Mouse (Mus musculus) lung, postnatal 10 days (tissue): Measurements from ENCODE around the gene Dtnbp1.

Experiments used
- DNase-seq: peaks from one replicate; pipeline ENCODE4 v3.0.0; 2021

Dtnbp1 gene

GRCm38 (mm10) chr13:45001911-45002615, at the start of gene Dtnbp1:
TSS of gene Dtnbp1 (minus strand) at chr13:45002147.
- peak; percentile 75 for DNase-seq

DNA sequence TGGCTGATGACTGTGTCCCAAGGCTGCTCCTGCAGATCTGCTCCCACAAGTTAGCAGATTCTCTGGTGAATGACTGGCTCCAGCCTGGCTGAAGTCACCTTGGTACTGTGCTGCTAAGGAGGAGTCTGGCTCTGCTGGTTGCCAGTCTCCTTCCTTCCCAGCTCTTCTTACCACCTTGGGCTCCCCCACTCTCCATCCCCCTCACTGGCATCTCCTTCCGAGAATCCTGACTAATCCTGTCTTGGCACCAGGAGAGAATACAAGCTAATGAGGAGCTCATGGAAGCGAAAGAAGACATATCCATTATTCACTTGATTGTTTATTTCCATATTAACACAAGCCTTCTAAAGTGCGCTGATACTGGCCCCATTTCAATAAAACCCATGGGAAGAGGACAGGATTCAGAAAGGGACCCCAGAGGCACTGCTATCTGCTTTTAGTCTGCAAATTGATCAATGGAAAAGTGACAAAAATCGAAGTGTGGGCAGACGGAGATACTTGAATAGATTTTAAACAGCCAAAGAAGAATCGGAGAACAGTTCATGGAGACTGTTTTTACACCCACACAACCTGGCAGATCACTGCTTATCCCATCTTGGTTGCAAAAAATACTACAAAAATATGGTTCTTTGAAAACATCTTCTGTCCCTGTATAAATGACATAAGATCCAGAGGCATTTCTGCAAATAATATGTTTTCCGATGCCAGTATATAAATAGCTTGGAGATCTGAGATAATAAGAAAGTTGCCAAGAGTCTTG, 47.5 kb upstream of the Dtnbp1 start:
- no peak for DNase-seq

DNA sequence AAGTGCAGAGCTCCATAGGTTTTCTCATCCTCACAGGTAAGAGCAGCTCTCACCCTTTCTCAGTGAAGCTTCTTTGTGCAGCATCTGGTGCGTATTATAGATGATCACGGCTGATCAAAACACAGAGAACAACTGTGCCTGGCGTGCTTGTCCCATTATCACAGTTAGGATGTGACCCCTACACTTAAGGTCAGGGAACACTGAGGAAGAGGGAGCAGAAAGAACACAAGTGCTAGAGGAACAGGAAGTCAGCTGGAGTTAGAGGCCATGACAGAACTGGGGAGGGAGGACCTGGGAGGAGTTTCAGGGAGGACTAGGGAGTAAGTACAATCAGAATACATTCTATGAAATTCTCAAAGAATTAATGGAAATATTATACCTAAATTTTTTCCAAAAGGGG, 41.5 kb upstream of the Dtnbp1 start:
- no peak for DNase-seq

GRCm38 (mm10) chr13:45040741-45041140, 38.8 kb upstream of the Dtnbp1 start:
- DNase-seq: no peak

DNA sequence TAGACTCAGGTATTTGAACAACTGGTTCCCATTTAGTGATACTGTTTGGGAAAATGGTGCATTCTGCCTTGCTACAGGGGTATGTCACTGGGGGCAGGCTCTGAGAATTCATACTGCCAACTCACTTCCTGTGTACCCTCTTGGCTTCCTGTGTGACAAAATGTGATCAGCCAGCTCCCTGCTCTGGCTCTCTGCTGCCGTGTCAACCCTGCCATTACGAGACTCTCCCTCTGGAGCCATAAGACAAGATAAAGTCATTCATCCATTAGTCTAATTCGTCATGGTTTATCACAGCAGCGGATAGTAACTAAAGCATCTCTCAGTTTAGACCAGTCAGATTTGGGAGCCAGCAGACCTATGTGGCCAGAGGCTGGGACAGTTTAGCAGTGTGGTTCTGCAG, 38.2 kb upstream of the Dtnbp1 start:
- DNase-seq: no peak

DNA sequence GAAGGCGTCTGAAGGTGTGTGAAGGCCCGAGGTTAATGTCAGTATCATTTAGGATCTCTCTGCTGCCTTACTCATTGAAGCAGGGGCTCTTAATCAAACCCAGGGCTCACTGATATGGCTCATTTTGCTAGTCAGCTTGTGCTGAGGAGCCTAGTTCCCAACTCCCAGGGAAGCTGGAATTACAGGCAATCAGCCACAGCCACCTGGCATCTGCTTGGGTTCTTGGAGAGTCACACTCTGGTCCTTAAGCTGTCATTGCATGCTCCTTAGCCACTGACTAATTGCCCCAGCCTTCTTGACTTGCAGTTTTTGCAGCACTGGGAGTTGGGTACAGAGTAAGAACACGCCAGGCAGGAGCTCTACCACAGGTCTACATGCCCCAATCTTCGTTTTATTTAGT, 34.5 kb upstream of the Dtnbp1 start:
- DNase-seq: no peak

- DNase-seq: no peak
Measured at GRCm38 (mm10) chr13:45034759-45035158, 32.8 kb upstream of the Dtnbp1 start.

GRCm38 (mm10) chr13:45033360-45033759, 31.4 kb upstream of the Dtnbp1 start:
- DNase-seq: no peak

- no peak for DNase-seq
Measured at GRCm38 (mm10) chr13:45032484-45032883, 30.5 kb upstream of the Dtnbp1 start.

GRCm38 (mm10) chr13:45031748-45032147, 29.8 kb upstream of the Dtnbp1 start:
- peak; percentile 16 for DNase-seq

GRCm38 (mm10) chr13:45031314-45031713, 29.4 kb upstream of the Dtnbp1 start:
- no peak for DNase-seq

DNA sequence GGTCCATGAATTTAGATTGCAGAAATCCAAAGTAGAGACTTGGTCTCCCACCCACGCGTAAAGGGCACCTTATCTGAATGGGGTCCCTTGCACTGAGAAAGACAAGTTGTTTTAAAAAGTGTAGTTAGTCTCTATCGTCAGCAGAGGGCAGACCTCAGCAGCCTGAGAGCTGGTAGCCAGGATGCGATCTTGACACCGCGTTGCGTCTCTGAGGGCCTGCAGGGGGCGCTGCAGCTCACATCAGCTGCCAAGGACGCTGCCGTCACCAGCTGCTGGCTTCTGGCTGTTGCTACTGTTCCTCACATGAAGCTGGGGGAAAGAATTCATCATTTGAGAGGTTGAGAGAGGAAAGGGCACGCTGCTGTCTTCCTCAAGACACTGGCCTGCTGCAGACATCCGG, 28.9 kb upstream of the Dtnbp1 start:
- DNase-seq: peak; percentile 92

GRCm38 (mm10) chr13:45029791-45030190, 27.8 kb upstream of the Dtnbp1 start:
- DNase-seq: no peak

DNA sequence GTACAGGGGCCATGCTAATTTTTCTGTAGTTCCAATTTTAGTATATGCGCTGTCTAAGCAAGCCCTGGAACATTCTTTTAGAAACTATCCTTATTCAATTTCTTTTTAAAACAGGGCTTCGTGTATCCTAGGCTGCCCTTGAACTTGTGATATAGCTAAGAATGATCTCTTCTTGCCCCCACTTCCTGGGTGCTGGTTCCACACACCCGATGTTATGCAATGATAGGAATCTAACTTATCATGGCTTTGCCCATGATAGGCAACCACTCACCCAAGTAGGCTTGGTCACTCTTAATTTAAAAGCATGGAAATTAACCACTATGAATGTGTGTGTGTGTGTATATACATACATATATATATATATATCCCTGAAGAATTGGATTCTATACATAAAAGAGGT, 24.3 kb upstream of the Dtnbp1 start:
- DNase-seq: no peak

GRCm38 (mm10) chr13:45024821-45025220, 22.9 kb upstream of the Dtnbp1 start:
- DNase-seq: no peak

- no peak for DNase-seq
Measured at GRCm38 (mm10) chr13:45023356-45024150, 21.6 kb upstream of the Dtnbp1 start.

GRCm38 (mm10) chr13:45008150-45008549, 6.2 kb upstream of the Dtnbp1 start:
- DNase-seq: peak; percentile 58

DNA sequence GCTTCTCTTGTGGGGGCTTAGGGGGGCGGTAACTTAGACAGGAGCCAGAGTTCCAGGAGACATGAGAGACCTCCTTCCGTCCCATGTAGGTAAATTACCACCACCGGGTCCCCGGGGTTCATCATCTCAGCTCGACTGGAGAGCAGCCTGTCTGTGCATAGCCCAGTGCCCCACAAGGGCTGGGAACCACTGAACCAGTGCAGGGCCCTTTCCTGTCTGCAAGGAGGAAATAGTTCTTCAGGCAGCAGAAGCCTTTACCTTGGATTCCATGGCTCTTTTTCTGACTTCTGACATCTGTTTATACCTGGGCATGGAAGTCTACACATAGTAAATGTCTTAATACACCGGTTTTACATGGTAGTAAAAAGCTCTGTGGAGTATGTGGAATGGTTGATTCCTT, 5.8 kb upstream of the Dtnbp1 start:
- no peak for DNase-seq

- no peak for DNase-seq
Measured at GRCm38 (mm10) chr13:45006483-45006882, 4.5 kb upstream of the Dtnbp1 start.

- DNase-seq: no peak
Measured at GRCm38 (mm10) chr13:45005861-45006260, 3.9 kb upstream of the Dtnbp1 start.

- no peak for DNase-seq
Measured at GRCm38 (mm10) chr13:45004987-45005592, 3.1 kb upstream of the Dtnbp1 start.

GRCm38 (mm10) chr13:45003026-45003425, 1.1 kb upstream of the Dtnbp1 start:
- no peak for DNase-seq

GRCm38 (mm10) chr13:45001228-45001910, 578 bp downstream of the Dtnbp1 start:
- peak; percentile 85 for DNase-seq
